Comparison of ENCODE assay signal across 8 mouse cellular contexts in the genomic region with DNA sequence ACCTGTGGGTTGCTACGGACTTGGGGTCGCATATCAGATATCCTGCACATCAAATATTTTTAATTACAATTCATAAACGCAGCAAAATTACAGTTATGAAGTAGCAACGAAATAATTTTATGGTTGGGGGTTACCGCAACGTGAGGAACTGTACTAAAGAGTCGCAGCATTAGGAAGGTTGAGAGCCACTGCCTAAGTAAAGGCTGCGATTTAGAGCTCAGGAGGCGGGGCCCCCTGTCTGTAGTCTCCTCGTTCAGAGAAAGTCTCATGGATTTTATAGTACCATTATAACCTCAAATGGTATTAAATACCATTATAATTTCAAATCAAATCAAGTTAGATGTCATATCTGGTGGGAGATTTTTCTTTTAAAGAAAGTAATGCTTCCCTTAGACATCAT. TPM values are rescaled to one million over a fixed set of nuclear protein-coding genes. Genes with fewer than 3 reads are reported as not detected.
DNase-seq lines count a peak whose midpoint lies in the region; ATAC-seq and TF ChIP-seq lines count a peak whose summit lies in the region.

No protein-coding gene starts in this region.

- in situ Hi-C loops in ES-E14 (cut with MboI; ENCODE audit: low sequenced_read_pairs in 2 of 2, unreplicated experiment in 2 of 2) = no loop called here

- 3% methylated on average over 10 of the region's 10 CpGs for WGBS in heart, embryonic 11.5 days (ENCODE audit: insufficient replicate concordance)
- WGBS in forebrain, postnatal 0 days = 3% methylated on average over 10 of the region's 10 CpGs
- 2% methylated on average over 10 of the region's 10 CpGs for WGBS in liver, embryonic 16.5 days (ENCODE audit: insufficient replicate concordance)

- ATAC-seq in heart, embryonic 11.5 days (replicated peaks; ENCODE audit: insufficient number of reproducible peaks, low FRiP score, low TSS enrichment) = no peak
- ATAC-seq in forebrain, postnatal 0 days = no peak
- ATAC-seq in liver, embryonic 16.5 days (ENCODE audit: low read depth) = no peak
- ATAC-seq in monocyte, adult 5-6 weeks (replicated peaks; ENCODE audit: insufficient number of reproducible peaks, low FRiP score, low TSS enrichment, poor library complexity, severe bottlenecking) = no peak

- no peak for DNase-seq in heart, postnatal 14 days
- no peak for DNase-seq in ES-E14 (ENCODE audit: low read depth, low spot score)
- peak; percentile 7 for DNase-seq in forebrain, postnatal 0 days
- DNase-seq in right cerebral cortex, postnatal 25 days = no peak
- no peak for DNase-seq in layer of hippocampus, adult 18-20 months (ENCODE audit: low spot score in 2 of 2)

- no peaks in the 10 kb centered on the region for H3K36me3 ChIP-seq in heart, embryonic 11.5 days (ENCODE audit: control insufficient read depth, insufficient read depth, low read length)
- no peaks in the 10 kb centered on the region for H3K36me3 ChIP-seq in ES-E14 (ENCODE audit: control insufficient read depth, insufficient read depth, low read length, poor library complexity, severe bottlenecking)
- H3K36me3 ChIP-seq in forebrain, postnatal 0 days (ENCODE audit: insufficient read depth) = no peaks in the 10 kb centered on the region
- no peaks in the 10 kb centered on the region for H3K36me3 ChIP-seq in liver, embryonic 16.5 days (ENCODE audit: control insufficient read depth, insufficient read depth)

- no peaks in the 10 kb centered on the region for H3K4me1 ChIP-seq in heart, embryonic 11.5 days (ENCODE audit: control insufficient read depth, insufficient read depth, low read length)
- peaks cover 0 to 3% of the 10 kb centered on the region in 2 experiments; a peak in 1 of 4 replicates for H3K4me1 ChIP-seq in ES-E14 (ENCODE audit: control insufficient read depth in 2 of 2, insufficient read depth in 2 of 2, low read length in 2 of 2, poor library complexity in 1 of 2)
- H3K4me1 ChIP-seq in forebrain, postnatal 0 days (ENCODE audit: insufficient read depth) = no peaks in the 10 kb centered on the region
- H3K4me1 ChIP-seq in liver, embryonic 16.5 days (ENCODE audit: control insufficient read depth, low read depth, low read length) = peaks cover 1% of the 10 kb centered on the region

- H3K4me2 ChIP-seq in heart, embryonic 11.5 days = peak overlapping the region; percentile 71
- peak overlapping the region; percentile 67 for H3K4me2 ChIP-seq in forebrain, postnatal 0 days (ENCODE audit: low read depth)
- H3K4me2 ChIP-seq in liver, embryonic 16.5 days (ENCODE audit: low read depth, low read length) = peak overlapping the region; percentile 77

- H3K27ac ChIP-seq in heart, embryonic 11.5 days (ENCODE audit: low read depth, low read length) = peak overlapping the region; percentile 81
- H3K27ac ChIP-seq in ES-E14 (ENCODE audit: insufficient read depth, low read depth, low read length, poor library complexity, severe bottlenecking) = no peak overlapping the region
- H3K27ac ChIP-seq in forebrain, postnatal 0 days (ENCODE audit: low read depth, low read length) = no peak overlapping the region
- no peak overlapping the region for H3K27ac ChIP-seq in liver, embryonic 16.5 days (ENCODE audit: low read length)

- no peaks in the 10 kb centered on the region for H3K9me3 ChIP-seq in heart, embryonic 11.5 days (replicated peaks; ENCODE audit: control insufficient read depth, low read length)
- no peaks in the 10 kb centered on the region for H3K9me3 ChIP-seq in ES-E14 (ENCODE audit: control insufficient read depth, insufficient read depth, low read depth, low read length)
- no peaks in the 10 kb centered on the region for H3K9me3 ChIP-seq in forebrain, postnatal 0 days (ENCODE audit: low read length)
- no peaks in the 10 kb centered on the region for H3K9me3 ChIP-seq in liver, embryonic 16.5 days (replicated peaks; ENCODE audit: control insufficient read depth, low read length)

- H3K4me3 ChIP-seq in heart, embryonic 11.5 days (ENCODE audit: low read depth, low read length) = peak overlapping the region; percentile 53
- H3K4me3 ChIP-seq in ES-E14 (ENCODE audit: insufficient read depth in 1 of 2, low read depth in 1 of 2, low read length in 2 of 2, poor library complexity in 1 of 2, severe bottlenecking in 1 of 2) = peak overlapping the region; percentile 62 to 92
- peak overlapping the region; percentile 56 for H3K4me3 ChIP-seq in forebrain, postnatal 0 days (ENCODE audit: low read depth, low read length)
- peak overlapping the region; percentile 72 for H3K4me3 ChIP-seq in liver, embryonic 16.5 days (ENCODE audit: low read depth, low read length)

- TF ChIP-seq CTCF in forebrain, postnatal 0 days (IDR thresholded peaks at IDR 0.05; ENCODE audit: low read depth) = no peak

- intact Hi-C loops in heart, postnatal 14 days (cut with DNase I) = no loop called here

- peak overlapping the region; percentile 75 for H3K9ac ChIP-seq in heart, embryonic 11.5 days (ENCODE audit: low read depth, low read length)
- H3K9ac ChIP-seq in ES-E14 (ENCODE audit: insufficient read depth, low read depth, low read length, poor library complexity, severe bottlenecking) = no peak overlapping the region
- peak overlapping the region; percentile 55 for H3K9ac ChIP-seq in forebrain, postnatal 0 days
- H3K9ac ChIP-seq in liver, embryonic 16.5 days (ENCODE audit: low read depth, low read length) = peak overlapping the region; percentile 77

- no peaks in the 10 kb centered on the region for H3K27me3 ChIP-seq in heart, embryonic 11.5 days (ENCODE audit: control insufficient read depth, insufficient read depth, low read length)
- no peaks in the 10 kb centered on the region for H3K27me3 ChIP-seq in forebrain, postnatal 0 days (ENCODE audit: insufficient read depth, low read length)
- no peaks in the 10 kb centered on the region for H3K27me3 ChIP-seq in liver, embryonic 16.5 days (ENCODE audit: control insufficient read depth, insufficient read depth, low read depth, low read length)

TF ChIP-seq in ES-E14, 5 proteins besides CTCF, POLR2A, EP300 and RAD21:
- no peak for TF ChIP-seq CHD2 (IDR thresholded peaks at IDR 0.05; ENCODE audit: low read depth, low read length)
- no peak for TF ChIP-seq ZC3H11A (IDR thresholded peaks at IDR 0.05; ENCODE audit: borderline replicate concordance, low read depth, low read length)
- TF ChIP-seq ZNF384 (IDR thresholded peaks at IDR 0.05; ENCODE audit: low read depth, low read length) = no peak
- no peak for TF ChIP-seq HCFC1 (IDR thresholded peaks at IDR 0.05; ENCODE audit: borderline replicate concordance, insufficient read depth, low read length)
- no peak for TF ChIP-seq MAFK (IDR thresholded peaks at IDR 0.05; ENCODE audit: insufficient read depth, low read depth, low read length)

RNA-seq across cellular contexts. Expression of gene Dnajc12, which starts 4.7 kb away (rescaled TPM):
- 8.6 and 9.2 TPM in 2 replicates for polyA plus RNA-seq in heart, embryonic 11.5 days (2014; fragmentation: Nextera tagmentation; extraction: Ambion mirVana)
- total RNA-seq in heart, postnatal 14 days (2021) = 1 to 10 TPM; 7.6 to 8.1 TPM
- total RNA-seq in ES-E14 (2012; rRNA removed) = 4.7 and 8.4 TPM in 2 replicates
- total RNA-seq in forebrain, postnatal 0 days (2014; rRNA removed) = 5.6 and 8.4 TPM in 2 replicates
- 8.0 and 11.0 TPM in 2 replicates for polyA plus RNA-seq in forebrain, postnatal 0 days (2015; fragmentation: Nextera tagmentation; extraction: Ambion mirVana)
- 17.0 and 19.1 TPM in 2 replicates for polyA plus RNA-seq in liver, embryonic 16.5 days (2015; fragmentation: Nextera tagmentation; extraction: Ambion mirVana)
- total RNA-seq in monocyte, adult 5-6 weeks (2017) = 0.53 to 7.0 TPM (median 0.95 TPM) in 3 replicates
- total RNA-seq in layer of hippocampus, adult 18-20 months (2021) = 10 to 100 TPM; 20.8 to 23.4 TPM

RNA-seq across cellular contexts. Expression of gene Sirt1, which starts 5.5 kb away (rescaled TPM):
- polyA plus RNA-seq in heart, embryonic 11.5 days (2014; fragmentation: Nextera tagmentation; extraction: Ambion mirVana) = 5.6 and 6.0 TPM in 2 replicates
- total RNA-seq in heart, postnatal 14 days (2021) = 10 to 100 TPM; 12.9 to 13.9 TPM
- 27.1 and 34.5 TPM in 2 replicates for total RNA-seq in ES-E14 (2012; rRNA removed)
- 24.0 and 28.3 TPM in 2 replicates for total RNA-seq in forebrain, postnatal 0 days (2014; rRNA removed)
- polyA plus RNA-seq in forebrain, postnatal 0 days (2015; fragmentation: Nextera tagmentation; extraction: Ambion mirVana) = 2.7 and 3.3 TPM in 2 replicates
- polyA plus RNA-seq in liver, embryonic 16.5 days (2015; fragmentation: Nextera tagmentation; extraction: Ambion mirVana) = 2.4 and 3.1 TPM in 2 replicates
- 57.4 to 70.4 TPM (median 60.1 TPM) in 3 replicates for total RNA-seq in monocyte, adult 5-6 weeks (2017)
- 10 to 100 TPM; 12.7 to 15.3 TPM for total RNA-seq in layer of hippocampus, adult 18-20 months (2021)

RNA-seq across cellular contexts. Expression of gene Gm7075, which starts 34.6 kb away (rescaled TPM):
- polyA plus RNA-seq in heart, embryonic 11.5 days (2014; fragmentation: Nextera tagmentation; extraction: Ambion mirVana) = not detected in 2 replicates
- not detected for total RNA-seq in heart, postnatal 14 days (2021)
- total RNA-seq in ES-E14 (2012; rRNA removed) = 1.7 and 2.2 TPM in 2 replicates
- not detected in 2 replicates for total RNA-seq in forebrain, postnatal 0 days (2014; rRNA removed)
- not detected in 2 replicates for polyA plus RNA-seq in forebrain, postnatal 0 days (2015; fragmentation: Nextera tagmentation; extraction: Ambion mirVana)
- not detected in 2 replicates for polyA plus RNA-seq in liver, embryonic 16.5 days (2015; fragmentation: Nextera tagmentation; extraction: Ambion mirVana)
- total RNA-seq in monocyte, adult 5-6 weeks (2017) = not detected in 3 replicates
- not detected for total RNA-seq in layer of hippocampus, adult 18-20 months (2021)

RNA-seq across cellular contexts. Expression of gene Ctnna3, which starts 42.9 kb away (rescaled TPM):
- 17.5 and 19.0 TPM in 2 replicates for polyA plus RNA-seq in heart, embryonic 11.5 days (2014; fragmentation: Nextera tagmentation; extraction: Ambion mirVana)
- total RNA-seq in heart, postnatal 14 days (2021) = 10 to 100 TPM; 65.4 to 65.5 TPM
- total RNA-seq in ES-E14 (2012; rRNA removed) = not detected in 2 replicates
- 0.52 and 0.62 TPM in 2 replicates for total RNA-seq in forebrain, postnatal 0 days (2014; rRNA removed)
- 0.33 and 0.51 TPM in 2 replicates for polyA plus RNA-seq in forebrain, postnatal 0 days (2015; fragmentation: Nextera tagmentation; extraction: Ambion mirVana)
- polyA plus RNA-seq in liver, embryonic 16.5 days (2015; fragmentation: Nextera tagmentation; extraction: Ambion mirVana) = 0.09 and 0.11 TPM in 2 replicates
- not detected in 3 replicates for total RNA-seq in monocyte, adult 5-6 weeks (2017)
- 1 to 10 TPM; 1.4 to 2.6 TPM for total RNA-seq in layer of hippocampus, adult 18-20 months (2021)
